Mouse (Mus musculus) small intestine, adult 10 weeks (tissue): ENCODE data around the gene Ripply2. TPM values are rescaled to one million over a fixed set of nuclear protein-coding genes. Genes with fewer than 3 reads are reported as not detected.

Source experiments
- polyA plus RNA-seq: library from polyadenylated mRNA; stranded (reverse); fragments of 350-450 nt; fragmentation: Illumina TruSeq; extraction: RNeasy Lipid Tissue Mini Kit (QIAGEN cat#74804); gene quantifications from one replicate; pipeline ENCODE4 v1.2.3, GENCODE M21; 2014; ENCODE audit warnings: low replicate concordance

Gene Ripply2
- polyA plus RNA-seq, result not detected

GRCm38 (mm10) chr9:87015288-87015937 is at the start of gene Ripply2:
Gene Ripply2, plus strand, starts transcription at chr9:87015537.

DNA sequence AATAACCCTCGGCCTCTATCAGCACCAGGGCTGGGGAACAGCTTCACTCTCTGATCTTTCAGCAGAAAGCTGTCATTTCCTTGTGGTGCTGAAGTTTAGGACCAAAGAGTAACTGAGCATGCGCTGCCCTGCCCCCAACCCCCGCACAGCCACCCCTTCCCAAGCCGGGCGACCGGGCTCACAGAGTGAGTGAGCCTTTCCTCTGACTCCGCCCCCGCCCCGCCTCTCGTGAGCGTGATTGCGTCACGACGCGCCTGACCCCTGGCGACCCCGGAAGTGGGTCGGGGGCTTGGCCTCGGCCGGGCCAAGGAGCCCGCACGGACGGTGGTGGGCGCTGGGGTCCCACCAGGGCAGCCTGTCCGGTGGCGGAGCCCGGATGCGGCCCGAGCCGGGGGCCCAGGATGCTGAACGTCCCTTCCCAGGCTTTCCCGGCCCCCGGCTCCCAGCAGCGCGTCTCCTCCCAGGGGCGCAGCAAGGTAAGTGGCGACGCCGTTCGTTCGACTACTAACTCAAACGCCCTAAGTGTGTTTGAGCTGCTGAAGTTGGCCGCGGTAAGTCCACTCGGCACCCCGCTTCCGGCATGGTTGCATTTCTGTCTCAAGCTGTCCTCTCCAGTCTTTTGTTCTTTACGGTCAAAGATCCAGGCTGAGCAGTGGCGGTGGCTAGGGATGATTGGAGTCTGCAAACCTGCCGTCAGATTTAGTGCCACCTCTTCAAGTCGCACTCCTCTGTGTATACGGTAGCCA is 6.6 kb downstream of the Ripply2 start, which contains the start of gene Cyb5r4:
TSS of gene Cyb5r4 (plus strand) at position 237 of the 746 bp plus-strand sequence.

Other genes with a start within 250 kb of the Ripply2 start
- gene Snap91, start 134.9 kb upstream of the Ripply2 start, polyA plus RNA-seq, result 1.8 TPM
- gene Cyb5r4, start 6.5 kb downstream of the Ripply2 start, polyA plus RNA-seq, result 198 TPM
- gene Mrap2, start 128.8 kb downstream of the Ripply2 start, polyA plus RNA-seq, result not detected
- 7.2 TPM for gene Cep162, start 240.0 kb downstream of the Ripply2 start, polyA plus RNA-seq